Mouse (Mus musculus): ENCODE results near the gene Svs5. TPM values are rescaled to one million over a fixed set of nuclear protein-coding genes. Genes with fewer than 3 reads are reported as not detected.

The Svs5 gene
- total RNA-seq, 2 experiments from 2014 or later: not detected

GRCm38 (mm10) chr2:164373187-164373586, 40.6 kb downstream of the Svs5 start:
- intact Hi-C loops (cut with DNase I): no loop called here
- DNase-seq (ENCODE audit: low spot score in 2 of 2): peak; percentile 15 to 18

- DNase-seq (ENCODE audit: low spot score in 2 of 2): no peak
- intact Hi-C loops (cut with DNase I): no loop called here
These were observed 45.2 kb downstream of the Svs5 start for GRCm38 (mm10) chr2:164377478-164378426.

- intact Hi-C loops (cut with DNase I): no loop called here
These were observed 49.2 kb downstream of the Svs5 start for GRCm38 (mm10) chr2:164381726-164382125.

GRCm38 (mm10) chr2:164382971-164383370, 50.4 kb downstream of the Svs5 start:
- DNase-seq (ENCODE audit: low spot score in 2 of 2): no peak
- intact Hi-C loops (cut with DNase I): no loop called here

More at GRCm38 (mm10) chr2:164381726-164382125, 49.2 kb downstream of the Svs5 start:
- DNase-seq (ENCODE audit: low spot score in 2 of 2): no peak

Small RNAs within 50 kb of the gene (microRNA-seq; reads per million reads assigned to microRNA genes)
- gene Mir7678: 0 reads per million in 2 experiments

Other genes starting within 250 kb of the Svs5 start
- gene Kcns1, start 161.6 kb upstream of the Svs5 start, total RNA-seq (2021): 10 to 100 TPM; 10.9 to 11.2 TPM
- gene Wfdc5, start 150.0 kb upstream of the Svs5 start, total RNA-seq (2021): not detected
- gene Wfdc12, start 142.1 kb upstream of the Svs5 start, total RNA-seq (2021): not detected
- not detected for gene Wfdc15a, start 132.6 kb upstream of the Svs5 start, total RNA-seq (2021)
- not detected for gene Wfdc15b, start 111.1 kb upstream of the Svs5 start, total RNA-seq (2021)
- not detected for gene Svs2, start 94.3 kb upstream of the Svs5 start, total RNA-seq (2021)
- not detected for gene Svs3b, start 76.1 kb upstream of the Svs5 start, total RNA-seq (2021)
- gene Svs4, start 54.3 kb upstream of the Svs5 start, total RNA-seq (2021): not detected
- gene Svs3a, start 43.5 kb upstream of the Svs5 start, total RNA-seq (2021): not detected
- gene Svs6, start 16.0 kb upstream of the Svs5 start, total RNA-seq (2021): not detected
- not detected for gene Slpi, start 56.4 kb downstream of the Svs5 start, total RNA-seq (2021)
- under 1 TPM; 0.32 to 0.42 TPM for gene Rbpjl, start 70.4 kb downstream of the Svs5 start, total RNA-seq (2021)
- 10 to 100 TPM; 13.4 to 15.0 TPM for gene Matn4, start 72.4 kb downstream of the Svs5 start, total RNA-seq (2021)
- gene Sdc4, start 111.1 kb downstream of the Svs5 start, total RNA-seq (2021): 10 to 100 TPM; 60.0 to 79.0 TPM
- gene Sys1, start 124.2 kb downstream of the Svs5 start, total RNA-seq (2021): 10 to 100 TPM; 38.0 to 44.4 TPM
- gene Gm20458, start 128.2 kb downstream of the Svs5 start, total RNA-seq (2021): 10 to 100 TPM in 1 of 2 experiments, 1 to 10 TPM in 1; 1.9 to 12.2 TPM
- not detected for gene Trp53tg5, start 141.0 kb downstream of the Svs5 start, total RNA-seq (2021)
- gene Dbndd2, start 153.4 kb downstream of the Svs5 start, total RNA-seq (2021): 100 to 1,000 TPM; 112 to 116 TPM
- gene Pigt, start 164.8 kb downstream of the Svs5 start, total RNA-seq (2021): 100 to 1,000 TPM; 115 to 122 TPM
- 1 to 10 TPM; 1.0 to 1.6 TPM for gene Wfdc2, start 229.7 kb downstream of the Svs5 start, total RNA-seq (2021)
- gene Spint3, start 240.7 kb downstream of the Svs5 start, total RNA-seq (2021): not detected